Mouse (Mus musculus) activated CD4-positive, CD25-positive, alpha-beta regulatory T cell, adult 4 months (primary cell): ENCODE results near the gene Bmp8b. TPM values are rescaled to one million over a fixed set of nuclear protein-coding genes. Genes with fewer than 3 reads are reported as not detected.

Source experiments
- polyA plus RNA-seq, 2 experiments: library from polyadenylated mRNA; unstranded; fragments of 100-300 nt; shearing (Covaris generic); gene quantifications; one replicate each; pipeline ENCODE4 v1.2.1; 2017

Bmp8b gene
- polyA plus RNA-seq, 2 experiments from 2014 or later = 0.20 TPM; not detected in 1

Other genes starting within 250 kb of the Bmp8b start
- gene Cap1, start 219.1 kb upstream of the Bmp8b start, polyA plus RNA-seq = 100 to 1,000 TPM; 373 to 385 TPM
- 1 to 10 TPM; 1.3 to 1.6 TPM for gene Mfsd2a, start 144.0 kb upstream of the Bmp8b start, polyA plus RNA-seq
- gene Mycl, start 109.5 kb upstream of the Bmp8b start, polyA plus RNA-seq = not detected
- gene Trit1, start 88.6 kb upstream of the Bmp8b start, polyA plus RNA-seq = 10 to 100 TPM; 16.5 to 17.2 TPM
- not detected for gene Oxct2b, start 11.1 kb downstream of the Bmp8b start, polyA plus RNA-seq
- 10 to 100 TPM; 53.6 to 68.7 TPM for gene Ppie, start 34.8 kb downstream of the Bmp8b start, polyA plus RNA-seq
- not detected for gene Hpcal4, start 78.1 kb downstream of the Bmp8b start, polyA plus RNA-seq
- gene Nt5c1a, start 96.3 kb downstream of the Bmp8b start, polyA plus RNA-seq = not detected
- not detected for gene Heyl, start 128.4 kb downstream of the Bmp8b start, polyA plus RNA-seq
- gene Pabpc4, start 157.2 kb downstream of the Bmp8b start, polyA plus RNA-seq = 10 to 100 TPM; 15.3 to 22.6 TPM
- not detected for gene Oxct2a, start 218.5 kb downstream of the Bmp8b start, polyA plus RNA-seq
- not detected for gene Bmp8a, start 238.1 kb downstream of the Bmp8b start, polyA plus RNA-seq